ENCODE assay signal across 9 mouse cellular contexts in the genomic region with DNA sequence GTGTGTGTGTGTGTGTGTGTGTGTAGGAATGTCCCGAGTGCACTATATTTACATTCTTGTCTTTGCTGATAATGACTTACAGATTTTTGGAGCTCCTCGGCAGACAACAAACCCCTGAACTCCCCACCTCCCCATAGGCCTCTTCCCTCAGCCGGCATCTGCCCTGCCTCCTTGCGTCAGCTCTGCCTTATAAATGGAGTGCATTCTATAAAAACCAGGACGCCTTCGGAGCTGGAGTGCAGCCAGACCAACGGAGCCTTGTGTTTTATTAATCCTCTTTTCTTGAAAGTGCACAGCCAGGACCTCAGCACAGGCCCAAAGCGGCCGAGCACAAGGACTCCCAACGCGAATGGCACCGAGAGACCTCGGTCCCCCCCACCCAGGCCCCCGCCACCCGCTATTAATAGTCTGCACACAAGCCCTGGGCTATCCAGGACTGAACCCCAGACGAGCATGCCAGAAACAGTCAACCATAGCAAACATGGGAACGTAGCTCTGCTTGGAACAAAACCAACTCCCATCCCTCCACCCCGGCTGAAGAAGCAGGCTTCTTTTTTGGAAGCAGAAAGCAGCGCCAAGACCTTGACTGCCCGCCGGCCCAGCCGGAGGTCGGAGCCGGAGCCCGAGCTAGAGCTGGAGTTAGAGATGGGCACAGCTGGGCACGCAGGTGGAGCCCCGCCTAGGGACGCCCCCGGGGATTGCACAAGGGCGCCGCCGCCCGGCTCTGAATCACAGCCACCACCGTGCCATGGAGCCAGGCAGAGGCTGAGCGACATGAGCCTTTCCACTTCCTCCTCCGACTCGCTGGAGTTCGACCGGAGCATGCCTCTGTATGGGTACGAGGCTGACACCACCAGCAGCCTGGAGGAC. TPM values are rescaled to one million over a fixed set of nuclear protein-coding genes. Genes with fewer than 3 reads are reported as not detected.
DNase-seq lines count a peak whose midpoint lies in the region; ATAC-seq lines count a peak whose summit lies in the region.
"Had no signal": no experiment of that assay in that cellular context is flagged by ENCODE, and none has a peak within 500 bp of the region (broad histone marks: within the 10 kb centered on the region; RNA-seq: fewer than 3 reads in every experiment).

No protein-coding gene starts in this region.

- peak overlapping the region; percentile 34 for H3K4me3 ChIP-seq in hindbrain, embryonic 14.5 days (replicated peaks; ENCODE audit: low read length)
- H3K4me3 ChIP-seq: erythroblast, embryonic 14.5 days had no signal

- ATAC-seq in hindbrain, embryonic 14.5 days (ENCODE audit: low FRiP score): peak; percentile 89

- WGBS in hindbrain, embryonic 14.5 days: 9% methylated on average over 40 of the region's 40 CpGs

- peak overlapping the region; percentile 60 for H3K9ac ChIP-seq in hindbrain, embryonic 14.5 days

- DNase-seq in ZHBTc4 (ENCODE audit: low read depth, low spot score): peak; percentile 63
- DNase-seq in cerebellum, postnatal 4 days (ENCODE audit: low spot score in 2 of 2): peak; percentile 59 to 77
- DNase-seq in gastrocnemius, adult 18-20 months (ENCODE audit: low spot score): peak; percentile 86
- DNase-seq in hindbrain, embryonic 14.5 days (ENCODE audit: low spot score): peak; percentile 75
- peak; percentile 87 for DNase-seq in left cerebral cortex, adult 11 months (ENCODE audit: low spot score)
- DNase-seq in lung, postnatal 14 days: peak; percentile 86
- DNase-seq in retina, adult 2 months (ENCODE audit: low read depth, low spot score): peak; percentile 29
- DNase-seq in urinary bladder, adult 2 months (ENCODE audit: low spot score): peak; percentile 87

- peak overlapping the region; percentile 54 for H3K4me2 ChIP-seq in hindbrain, embryonic 14.5 days (replicated peaks)

- peaks cover 15% of the 10 kb centered on the region for H3K4me1 ChIP-seq in hindbrain, embryonic 14.5 days (replicated peaks; ENCODE audit: control insufficient read depth, insufficient read depth, low read length)

- no peaks in the 10 kb centered on the region for H3K9me3 ChIP-seq in hindbrain, embryonic 14.5 days (ENCODE audit: control insufficient read depth, low read length)

- no peaks in the 10 kb centered on the region for H3K27me3 ChIP-seq in hindbrain, embryonic 14.5 days (ENCODE audit: control insufficient read depth, insufficient read depth, low read length)

- peak overlapping the region; percentile 84 for H3K27ac ChIP-seq in hindbrain, embryonic 14.5 days

- no peaks in the 10 kb centered on the region for H3K36me3 ChIP-seq in hindbrain, embryonic 14.5 days (replicated peaks; ENCODE audit: control insufficient read depth, insufficient read depth)

RNA-seq across cellular contexts. Expression of gene Naa20, which starts 41.7 kb away (rescaled TPM):
- 10 to 100 TPM; 52.1 to 57.4 TPM for total RNA-seq in gastrocnemius, adult 18-20 months (2021)
- polyA plus RNA-seq in hindbrain, embryonic 14.5 days (2014; fragmentation: Nextera tagmentation; extraction: Ambion mirVana): 138 and 139 TPM in 2 replicates
- 61.3 and 78.9 TPM in 2 replicates for polyA plus RNA-seq in urinary bladder, adult 2 months (2012; rRNA removed)

Comparison
In these comparisons a context has a peak if more than half of its experiments do, and no peak if none do; other contexts are left out.
1. Peak in every context shown above with its lines: DNase-seq, ATAC-seq, H3K4me3 ChIP-seq and H3K27ac ChIP-seq.
2. DNase-seq: peak in every context shown above with its lines; median percentile 87 in left cerebral cortex, adult 11 months; 87 in urinary bladder, adult 2 months; 86 in gastrocnemius, adult 18-20 months; 86 in lung, postnatal 14 days; 75 in hindbrain, embryonic 14.5 days; 68 in cerebellum, postnatal 4 days; 63 in ZHBTc4; 29 in retina, adult 2 months.